Mouse (Mus musculus): ENCODE data around the gene Morn1.

DNA sequence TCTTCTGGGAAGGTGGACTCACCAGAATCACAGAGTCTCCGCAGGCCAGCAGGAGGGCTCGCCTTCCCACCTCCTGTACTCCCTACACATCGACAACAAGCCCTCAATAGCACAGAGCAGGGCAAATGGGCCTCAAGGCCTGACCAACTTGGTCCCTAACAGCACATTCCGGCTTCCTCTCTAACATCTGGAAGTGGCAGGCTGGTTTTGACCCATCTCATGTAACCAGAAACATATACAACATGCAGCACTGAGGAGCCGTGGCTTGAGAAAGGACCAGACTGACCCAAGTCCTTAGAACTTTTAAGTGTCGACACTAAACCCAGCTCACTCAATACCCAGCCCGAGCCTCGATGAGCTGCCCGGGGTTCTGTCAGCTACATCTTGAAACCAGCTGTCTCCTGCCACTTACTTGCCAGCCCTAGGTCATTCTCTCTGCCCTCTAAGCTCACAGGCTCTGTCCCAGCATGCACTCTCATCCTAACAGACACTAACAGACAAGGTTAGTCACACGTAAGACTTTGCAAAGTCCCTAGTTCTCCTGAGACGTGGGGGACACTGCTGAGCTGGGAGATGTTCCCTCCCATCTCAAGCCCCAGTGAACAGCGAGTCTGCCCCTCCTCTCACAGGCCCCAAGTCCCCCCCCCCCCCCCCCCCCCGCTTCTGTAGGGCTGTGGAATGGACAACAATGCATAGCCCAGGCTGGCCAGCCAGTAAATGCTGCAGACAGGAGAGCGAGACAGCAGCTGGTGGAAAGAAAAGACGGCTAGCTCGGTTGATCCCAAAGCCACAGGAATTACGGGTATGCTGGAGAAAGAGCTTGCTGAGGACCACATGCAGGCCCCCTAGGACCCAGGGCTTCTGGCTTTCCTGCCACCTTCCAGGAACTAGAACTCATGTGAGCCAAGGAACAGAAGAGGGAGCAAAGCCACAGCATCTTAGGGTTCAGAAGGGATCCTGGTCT, 87.7 kb downstream of the Morn1 start:
- TF ChIP-seq CTCF (IDR thresholded peaks at IDR 0.05; ENCODE audit: control insufficient read depth, insufficient read depth, insufficient replicate concordance, low read depth, low read length) (no peak), POLR2A (IDR thresholded peaks at IDR 0.05; ENCODE audit: control insufficient read depth, low read depth, low read length) (no peak)
